In the genomic region with DNA sequence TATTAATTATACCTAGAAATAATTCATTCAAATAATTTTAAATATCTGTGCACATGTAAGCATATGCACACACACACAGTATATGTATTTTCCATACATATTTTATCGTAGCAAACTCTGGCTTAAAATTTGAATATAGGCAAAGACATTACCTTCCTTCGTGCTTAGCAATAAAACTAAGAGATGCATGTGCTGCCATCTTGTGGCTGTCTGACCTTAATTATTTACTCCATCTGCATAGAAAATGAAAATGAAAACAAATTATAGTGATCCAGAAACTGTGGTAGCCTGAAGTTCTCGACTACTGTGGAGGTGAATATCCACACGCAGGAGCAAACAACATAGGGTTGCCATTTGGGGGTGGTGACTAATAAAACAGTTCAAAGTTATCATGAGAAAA, we compare ENCODE assay signal across 8 mouse cellular contexts. TPM values are rescaled to one million over a fixed set of nuclear protein-coding genes. Genes with fewer than 3 reads are reported as not detected.
DNase-seq lines count a peak whose midpoint lies in the region; ATAC-seq and TF ChIP-seq lines count a peak whose summit lies in the region.
"Had no signal": no experiment of that assay in that cellular context is flagged by ENCODE, and none has a peak within 500 bp of the region (broad histone marks: within the 10 kb centered on the region; RNA-seq: fewer than 3 reads in every experiment).

No protein-coding gene starts in this region.

- peak; percentile 27 for DNase-seq in ovary, postnatal 14 days (ENCODE audit: low spot score)
- no peak for DNase-seq in ovary, postnatal 10 days (ENCODE audit: low spot score)
- peak; percentile 72 for DNase-seq in adipocyte (ENCODE audit: low spot score)
- peak; percentile 44 to 82 for DNase-seq in cerebellum, postnatal 25 days
- DNase-seq in heart, postnatal 0 days (ENCODE audit: low spot score): peak; percentile 39
- DNase-seq in liver, embryonic 14.5 days (ENCODE audit: low read depth in 3 of 3, low spot score in 3 of 3): no peak
- peak; percentile 8 for DNase-seq in retina, adult 2 months (ENCODE audit: low read depth, low spot score)

- H3K36me3 ChIP-seq in heart, postnatal 0 days (replicated peaks; ENCODE audit: control insufficient read depth, insufficient read depth, low read length): no peaks in the 10 kb centered on the region
- H3K36me3 ChIP-seq in liver, embryonic 14.5 days (replicated peaks; ENCODE audit: control insufficient read depth, insufficient read depth, low read depth): no peaks in the 10 kb centered on the region

- no peaks in the 10 kb centered on the region for H3K27me3 ChIP-seq in heart, postnatal 0 days (ENCODE audit: control insufficient read depth, insufficient read depth, low read length)
- H3K27me3 ChIP-seq in liver, embryonic 14.5 days (ENCODE audit: control insufficient read depth, insufficient read depth, low read length): no peaks in the 10 kb centered on the region

- H3K4me2 ChIP-seq in heart, postnatal 0 days (ENCODE audit: low read depth, low read length): peak overlapping the region; percentile 41
- no peak overlapping the region for H3K4me2 ChIP-seq in liver, embryonic 14.5 days (ENCODE audit: low read depth)

- H3K27ac ChIP-seq in heart, postnatal 0 days (ENCODE audit: low read depth): no peak overlapping the region
- H3K27ac ChIP-seq in liver, embryonic 14.5 days: no peak overlapping the region

- TF ChIP-seq EP300 in heart, postnatal 0 days (IDR thresholded peaks at IDR 0.05; ENCODE audit: low read depth): no peak
- TF ChIP-seq EP300 in liver, embryonic 14.5 days (IDR thresholded peaks at IDR 0.05; ENCODE audit: low read depth): no peak

- peak overlapping the region; percentile 25 for H3K4me3 ChIP-seq in heart, postnatal 0 days (ENCODE audit: low read depth, low read length)
- H3K4me3 ChIP-seq in liver, embryonic 14.5 days (ENCODE audit: insufficient read depth in 1 of 2, low read depth in 2 of 2, low read length in 2 of 2): no peak overlapping the region

- H3K4me1 ChIP-seq in heart, postnatal 0 days (ENCODE audit: control insufficient read depth, insufficient read depth): no peaks in the 10 kb centered on the region
- H3K4me1 ChIP-seq in liver, embryonic 14.5 days (replicated peaks; ENCODE audit: control insufficient read depth in 2 of 2, insufficient read depth in 2 of 2, low read length in 1 of 2): no peaks in the 10 kb centered on the region

- no peak for ATAC-seq in heart, postnatal 0 days (ENCODE audit: insufficient read depth, low read depth)
- ATAC-seq in liver, embryonic 14.5 days (ENCODE audit: insufficient read depth): no peak

- peak; percentile 65 for TF ChIP-seq CTCF in heart, postnatal 0 days (IDR thresholded peaks at IDR 0.05; ENCODE audit: low read depth)
- 0 out of 2 replicates have a peak, but pooled peaks have one; percentile 13 for TF ChIP-seq CTCF in liver, embryonic 14.5 days (IDR thresholded peaks at IDR 0.05; ENCODE audit: low read depth)

- 32% methylated on average over 4 of the region's 4 CpGs for WGBS in heart, postnatal 0 days
- 35% methylated on average over 4 of the region's 4 CpGs for WGBS in liver, embryonic 14.5 days (ENCODE audit: insufficient replicate concordance)

- H3K9me3 ChIP-seq in heart, postnatal 0 days (replicated peaks; ENCODE audit: control insufficient read depth, low read length): no peaks in the 10 kb centered on the region
- no peaks in the 10 kb centered on the region for H3K9me3 ChIP-seq in liver, embryonic 14.5 days (ENCODE audit: control insufficient read depth, low read length)

- no peak overlapping the region for H3K9ac ChIP-seq in heart, postnatal 0 days (replicated peaks; ENCODE audit: low read depth, low read length)
- H3K9ac ChIP-seq in liver, embryonic 14.5 days (replicated peaks): no peak overlapping the region

RNA-seq across cellular contexts. Expression of a gene that starts 14.6 kb away (rescaled TPM):
- not detected in 2 replicates for total RNA-seq in heart, postnatal 0 days (2014; rRNA removed; ENCODE audit: low replicate concordance)
- polyA plus RNA-seq in heart, postnatal 0 days (2015; fragmentation: Nextera tagmentation; extraction: Ambion mirVana): not detected in 2 replicates
- not detected in 2 replicates for polyA plus RNA-seq in liver, embryonic 14.5 days (2012; rRNA removed)
- not detected in 2 replicates for polyA plus RNA-seq in liver, embryonic 14.5 days (2014; fragmentation: Nextera tagmentation; extraction: Ambion mirVana)
- total RNA-seq: gastrocnemius, postnatal 36 days had no signal

RNA-seq across cellular contexts. Expression of a gene that starts 42.2 kb away (rescaled TPM):
- total RNA-seq in heart, postnatal 0 days (2014; rRNA removed; ENCODE audit: low replicate concordance): 17.7 and 22.1 TPM in 2 replicates
- 25.4 and 25.8 TPM in 2 replicates for polyA plus RNA-seq in heart, postnatal 0 days (2015; fragmentation: Nextera tagmentation; extraction: Ambion mirVana)
- polyA plus RNA-seq in liver, embryonic 14.5 days (2012; rRNA removed): 8.1 and 12.3 TPM in 2 replicates
- polyA plus RNA-seq in liver, embryonic 14.5 days (2014; fragmentation: Nextera tagmentation; extraction: Ambion mirVana): 23.0 and 26.2 TPM in 2 replicates

Comparison
In these comparisons a context has a peak if more than half of its experiments do, and no peak if none do; other contexts are left out.
1. DNase-seq: peak in ovary, postnatal 14 days (single experiment), adipocyte (single experiment), cerebellum, postnatal 25 days (2 of 2), heart, postnatal 0 days (single experiment) and retina, adult 2 months (single experiment); none in ovary, postnatal 10 days (single experiment) and liver, embryonic 14.5 days (0 of 3).